Mouse (Mus musculus) lung, embryonic 15.5 days (tissue): ENCODE measurements around the gene Ankrd2. TPM values are rescaled to one million over a fixed set of nuclear protein-coding genes. Genes with fewer than 3 reads are reported as not detected.

Experiments used
- ATAC-seq: fragments of 200-750 bp; cut with Nextera tagmentation; 2 replicates; pipeline ENCODE4 v1.8.0; 2017; ENCODE audit warnings: moderate number of reproducible peaks, borderline replicate concordance; ENCODE audit not compliant: low FRiP score, low TSS enrichment; ENCODE audit errors: extremely low read depth
- H3K27ac ChIP-seq: fragments of 300-500 bp; sonication (generic); 2 replicates; pipeline ENCODE4 v1.5.1; 2015; ENCODE audit warnings: moderate library complexity, mild to moderate bottlenecking, inconsistent platforms
- H3K27me3 ChIP-seq: fragments of 300-500 bp; sonication (generic); 2 replicates; pipeline ENCODE4 v1.6.1; 2015; ENCODE audit warnings: inconsistent platforms
- H3K36me3 ChIP-seq: fragments of 300-500 bp; sonication (generic); 2 replicates; pipeline ENCODE4 v1.6.1; 2015; ENCODE audit warnings: inconsistent platforms
- H3K4me1 ChIP-seq: fragments of 300-500 bp; sonication (generic); 2 replicates; pipeline ENCODE4 v1.6.1; 2015; ENCODE audit warnings: inconsistent platforms
- H3K4me2 ChIP-seq: fragments of 300-500 bp; sonication (generic); 2 replicates; pipeline ENCODE4 v1.6.1; 2015; ENCODE audit warnings: inconsistent platforms, mild to moderate bottlenecking, moderate library complexity
- H3K4me3 ChIP-seq: fragments of 300-500 bp; sonication (generic); 2 replicates; pipeline ENCODE4 v1.5.1; 2015; ENCODE audit warnings: mild to moderate bottlenecking, inconsistent platforms
- H3K9ac ChIP-seq: fragments of 300-500 bp; sonication (generic); 2 replicates; pipeline ENCODE4 v1.6.1; 2015; ENCODE audit warnings: inconsistent platforms
- H3K9me3 ChIP-seq: fragments of 300-500 bp; sonication (generic); 2 replicates; pipeline ENCODE4 v1.6.1; 2016; ENCODE audit warnings: inconsistent platforms
- WGBS: fragments of 180-500 bp; shearing (Covaris S2); methylation state at CpG from one replicate; pipeline ENCODE4 v1.1.7; 2015; 5-methylcytosine and 5-hydroxymethylcytosine counted together
- polyA plus RNA-seq: library from polyadenylated mRNA; unstranded; fragments of >200 nt; fragmentation: Nextera tagmentation; extraction: Ambion mirVana; gene quantifications from 2 replicates; pipeline ENCODE4 v1.2.1, GENCODE M21; 2015

Ankrd2 gene
- polyA plus RNA-seq, 1 experiment from 2014 or later: 0.31 TPM

GRCm38 (mm10) chr19:42000446-42000958 is 35.3 kb upstream of the Ankrd2 start:
- Histone ChIP-seq H3K4me2 (0 out of 2 replicates have a peak overlapping the region, but pooled peaks have one; percentile 4), H3K27me3 (no peaks in the 10 kb centered on the region), H3K9me3 (no peaks in the 10 kb centered on the region), H3K27ac (peak overlapping the region; percentile 49), H3K4me1 (peaks cover 27% of the 10 kb centered on the region), H3K36me3 (no peaks in the 10 kb centered on the region), H3K9ac (no peak overlapping the region), H3K4me3 (no peak overlapping the region)
- peak; percentile 62; the same call in 1 of the 2 replicates for ATAC-seq
- WGBS: 16% methylated on average over 4 of the region's 4 CpGs

- H3K4me3 ChIP-seq: no peak overlapping the region
- no peak for ATAC-seq
- peaks cover 33% of the 10 kb centered on the region for H3K4me1 ChIP-seq
- no peak overlapping the region for H3K4me2 ChIP-seq
- WGBS: 86% methylated on average over 12 of the region's 12 CpGs
- no peaks in the 10 kb centered on the region for H3K36me3 ChIP-seq
- no peaks in the 10 kb centered on the region for H3K9me3 ChIP-seq
- no peaks in the 10 kb centered on the region for H3K27me3 ChIP-seq
- H3K27ac ChIP-seq: peak overlapping the region; percentile 49; the same call in 1 of the 2 replicates
- no peak overlapping the region for H3K9ac ChIP-seq
Measured at GRCm38 (mm10) chr19:42001253-42001980, 34.4 kb upstream of the Ankrd2 start.

GRCm38 (mm10) chr19:42004258-42004657 is 31.5 kb upstream of the Ankrd2 start:
- peaks cover 32% of the 10 kb centered on the region for H3K4me1 ChIP-seq

GRCm38 (mm10) chr19:42005616-42006015 is 30.2 kb upstream of the Ankrd2 start:
- no peaks in the 10 kb centered on the region for H3K9me3 ChIP-seq
- H3K4me2 ChIP-seq: no peak overlapping the region
- no peaks in the 10 kb centered on the region for H3K36me3 ChIP-seq
- no peak overlapping the region for H3K9ac ChIP-seq
- no peak for ATAC-seq
- no peak overlapping the region for H3K27ac ChIP-seq
- no peak overlapping the region for H3K4me3 ChIP-seq
- no peaks in the 10 kb centered on the region for H3K27me3 ChIP-seq
- peaks cover 20% of the 10 kb centered on the region for H3K4me1 ChIP-seq
- 58% methylated on average over 3 of the region's 3 CpGs for WGBS

More at GRCm38 (mm10) chr19:42004258-42004657, 31.5 kb upstream of the Ankrd2 start:
- no peak for ATAC-seq
- Histone ChIP-seq H3K27ac (no peak overlapping the region), H3K36me3 (no peaks in the 10 kb centered on the region), H3K9me3 (no peaks in the 10 kb centered on the region), H3K9ac (no peak overlapping the region), H3K4me3 (no peak overlapping the region), H3K27me3 (no peaks in the 10 kb centered on the region), H3K4me2 (no peak overlapping the region)
- WGBS: 57% methylated on average over 6 of the region's 6 CpGs

GRCm38 (mm10) chr19:42006568-42006967 is 29.2 kb upstream of the Ankrd2 start:
- Histone ChIP-seq H3K4me2 (no peak overlapping the region), H3K27me3 (no peaks in the 10 kb centered on the region), H3K36me3 (no peaks in the 10 kb centered on the region), H3K4me3 (no peak overlapping the region), H3K4me1 (0 out of 2 replicates have a peak, but pooled peaks cover 13% of the 10 kb centered on the region), H3K9ac (no peak overlapping the region), H3K9me3 (no peaks in the 10 kb centered on the region), H3K27ac (no peak overlapping the region)
- no peak for ATAC-seq
- WGBS: 55% methylated on average over 8 of the region's 8 CpGs

- no peaks in the 10 kb centered on the region for H3K9me3 ChIP-seq
- no peak overlapping the region for H3K27ac ChIP-seq
- 0 out of 2 replicates have a peak, but pooled peaks cover 13% of the 10 kb centered on the region for H3K4me1 ChIP-seq
- no peak overlapping the region for H3K4me2 ChIP-seq
- H3K4me3 ChIP-seq: no peak overlapping the region
- no peaks in the 10 kb centered on the region for H3K27me3 ChIP-seq
- H3K36me3 ChIP-seq: no peaks in the 10 kb centered on the region
- no peak for ATAC-seq
- 53% methylated on average over 3 of the region's 3 CpGs for WGBS
- H3K9ac ChIP-seq: no peak overlapping the region
Measured at GRCm38 (mm10) chr19:42008586-42008985, 27.2 kb upstream of the Ankrd2 start.

- H3K4me2 ChIP-seq: no peak overlapping the region
- H3K27me3 ChIP-seq: no peaks in the 10 kb centered on the region
- H3K4me3 ChIP-seq: no peak overlapping the region
- H3K27ac ChIP-seq: no peak overlapping the region
- H3K9ac ChIP-seq: no peak overlapping the region
- 0 out of 2 replicates have a peak, but pooled peaks cover 13% of the 10 kb centered on the region for H3K4me1 ChIP-seq
- H3K9me3 ChIP-seq: no peaks in the 10 kb centered on the region
- H3K36me3 ChIP-seq: no peaks in the 10 kb centered on the region
- 39% methylated on average over 7 of the region's 7 CpGs for WGBS
- no peak for ATAC-seq
Measured at GRCm38 (mm10) chr19:42009067-42009466, 26.7 kb upstream of the Ankrd2 start.

GRCm38 (mm10) chr19:42010436-42010835 is 25.4 kb upstream of the Ankrd2 start:
- Histone ChIP-seq H3K36me3 (no peaks in the 10 kb centered on the region), H3K9ac (no peak overlapping the region), H3K4me1 (0 out of 2 replicates have a peak, but pooled peaks cover 10% of the 10 kb centered on the region), H3K4me3 (no peak overlapping the region), H3K9me3 (no peaks in the 10 kb centered on the region), H3K4me2 (no peak overlapping the region), H3K27ac (no peak overlapping the region), H3K27me3 (no peaks in the 10 kb centered on the region)
- 59% methylated on average over 4 of the region's 4 CpGs for WGBS
- ATAC-seq: no peak

GRCm38 (mm10) chr19:42011123-42011522 is 24.7 kb upstream of the Ankrd2 start:
- Histone ChIP-seq H3K36me3 (no peaks in the 10 kb centered on the region), H3K4me2 (no peak overlapping the region), H3K4me3 (no peak overlapping the region), H3K9ac (no peak overlapping the region), H3K27ac (no peak overlapping the region), H3K9me3 (no peaks in the 10 kb centered on the region), H3K4me1 (0 out of 2 replicates have a peak, but pooled peaks cover 7% of the 10 kb centered on the region), H3K27me3 (no peaks in the 10 kb centered on the region)
- no peak; the same call in 1 of the 2 replicates for ATAC-seq
- 82% methylated on average over 7 of the region's 7 CpGs for WGBS

- no peaks in the 10 kb centered on the region for H3K27me3 ChIP-seq
- no peak for ATAC-seq
- H3K36me3 ChIP-seq: no peaks in the 10 kb centered on the region
- no peak overlapping the region for H3K4me3 ChIP-seq
- H3K4me2 ChIP-seq: no peak overlapping the region
- H3K4me1 ChIP-seq: peaks cover 25% of the 10 kb centered on the region
- no peak overlapping the region for H3K27ac ChIP-seq
- no peak overlapping the region for H3K9ac ChIP-seq
- no peaks in the 10 kb centered on the region for H3K9me3 ChIP-seq
- 82% methylated on average over 3 of the region's 3 CpGs for WGBS
Measured at GRCm38 (mm10) chr19:42014231-42014825, 21.5 kb upstream of the Ankrd2 start.

GRCm38 (mm10) chr19:42015001-42015400 is 20.8 kb upstream of the Ankrd2 start:
- WGBS: 75% methylated on average over 6 of the region's 6 CpGs
- Histone ChIP-seq H3K36me3 (no peaks in the 10 kb centered on the region), H3K9ac (no peak overlapping the region), H3K4me3 (no peak overlapping the region), H3K27ac (no peak overlapping the region), H3K4me2 (no peak overlapping the region), H3K27me3 (no peaks in the 10 kb centered on the region), H3K4me1 (peaks cover 30% of the 10 kb centered on the region), H3K9me3 (no peaks in the 10 kb centered on the region)
- no peak for ATAC-seq

- no peaks in the 10 kb centered on the region for H3K36me3 ChIP-seq
- no peak for ATAC-seq
- peaks cover 30% of the 10 kb centered on the region for H3K4me1 ChIP-seq
- no peaks in the 10 kb centered on the region for H3K27me3 ChIP-seq
- no peak overlapping the region for H3K4me2 ChIP-seq
- peak overlapping the region; percentile 65; the same call in 1 of the 2 replicates for H3K27ac ChIP-seq
- H3K4me3 ChIP-seq: no peak overlapping the region
- WGBS: 77% methylated on average over 4 of the region's 4 CpGs
- H3K9me3 ChIP-seq: no peaks in the 10 kb centered on the region
- no peak overlapping the region for H3K9ac ChIP-seq
Measured at GRCm38 (mm10) chr19:42016251-42016650, 19.5 kb upstream of the Ankrd2 start.
